Mouse (Mus musculus) midbrain, embryonic 16.5 days (tissue): ENCODE measurements around the gene Gh. TPM values are rescaled to one million over a fixed set of nuclear protein-coding genes. Genes with fewer than 3 reads are reported as not detected.

Experiments
- ATAC-seq: fragments of 200-750 bp; cut with Nextera tagmentation; 2 replicates; pipeline ENCODE4 v1.8.0; 2017; ENCODE audit warnings: moderate TSS enrichment
- H3K27ac ChIP-seq: fragments of 300-500 bp; sonication (generic); 2 replicates; pipeline ENCODE4 v1.5.1; 2014; ENCODE audit warnings: mild to moderate bottlenecking, low read length, mixed read lengths
- H3K27me3 ChIP-seq: fragments of 300-500 bp; sonication (generic); 2 replicates; pipeline ENCODE4 v1.6.1; 2014; ENCODE audit warnings: low read depth, low read length, mixed read lengths; ENCODE audit not compliant: control insufficient read depth, insufficient read depth
- H3K36me3 ChIP-seq: fragments of 300-500 bp; sonication (generic); 2 replicates; pipeline ENCODE4 v1.6.1; 2014; ENCODE audit warnings: mild to moderate bottlenecking, low read length, moderate library complexity, mixed read lengths; ENCODE audit not compliant: control insufficient read depth, insufficient read depth
- H3K4me1 ChIP-seq: fragments of 300-500 bp; sonication (generic); 2 replicates; pipeline ENCODE4 v1.6.1; 2014; ENCODE audit warnings: mild to moderate bottlenecking, low read length, mixed read lengths; ENCODE audit not compliant: control insufficient read depth, insufficient read depth
- H3K4me2 ChIP-seq: fragments of 300-500 bp; sonication (generic); 2 replicates; pipeline ENCODE4 v1.6.1; 2014; ENCODE audit warnings: mild to moderate bottlenecking, low read length, mixed read lengths
- H3K4me3 ChIP-seq: fragments of 300-500 bp; sonication (generic); 2 replicates; pipeline ENCODE4 v1.5.1; 2014; ENCODE audit warnings: low read depth, mild to moderate bottlenecking, low read length, moderate library complexity, mixed read lengths
- H3K9ac ChIP-seq: fragments of 300-500 bp; sonication (generic); 2 replicates; pipeline ENCODE4 v1.6.1; 2014; ENCODE audit warnings: low read depth, low read length, mixed read lengths
- H3K9me3 ChIP-seq: fragments of 300-500 bp; sonication (generic); replicated peaks from 2 replicates; pipeline ENCODE4 v1.6.1; 2014; ENCODE audit warnings: mild to moderate bottlenecking, low read length, mixed read lengths; ENCODE audit not compliant: control insufficient read depth, poor library complexity, severe bottlenecking
- WGBS: fragments of 180-500 bp; shearing (Covaris S2); extraction: QIAGEN DNeasy Blood & Tissue Kit; methylation state at CpG from one replicate; pipeline ENCODE4 v1.1.7; 2014; 5-methylcytosine and 5-hydroxymethylcytosine counted together
- polyA plus RNA-seq: library from polyadenylated mRNA; unstranded; fragments of >200 nt; fragmentation: Nextera tagmentation; extraction: Ambion mirVana; gene quantifications from 2 replicates; pipeline ENCODE4 v1.2.1, GENCODE M21; 2015

The Gh gene
- polyA plus RNA-seq, 1 experiment from 2014 or later = 1.2 TPM

DNA sequence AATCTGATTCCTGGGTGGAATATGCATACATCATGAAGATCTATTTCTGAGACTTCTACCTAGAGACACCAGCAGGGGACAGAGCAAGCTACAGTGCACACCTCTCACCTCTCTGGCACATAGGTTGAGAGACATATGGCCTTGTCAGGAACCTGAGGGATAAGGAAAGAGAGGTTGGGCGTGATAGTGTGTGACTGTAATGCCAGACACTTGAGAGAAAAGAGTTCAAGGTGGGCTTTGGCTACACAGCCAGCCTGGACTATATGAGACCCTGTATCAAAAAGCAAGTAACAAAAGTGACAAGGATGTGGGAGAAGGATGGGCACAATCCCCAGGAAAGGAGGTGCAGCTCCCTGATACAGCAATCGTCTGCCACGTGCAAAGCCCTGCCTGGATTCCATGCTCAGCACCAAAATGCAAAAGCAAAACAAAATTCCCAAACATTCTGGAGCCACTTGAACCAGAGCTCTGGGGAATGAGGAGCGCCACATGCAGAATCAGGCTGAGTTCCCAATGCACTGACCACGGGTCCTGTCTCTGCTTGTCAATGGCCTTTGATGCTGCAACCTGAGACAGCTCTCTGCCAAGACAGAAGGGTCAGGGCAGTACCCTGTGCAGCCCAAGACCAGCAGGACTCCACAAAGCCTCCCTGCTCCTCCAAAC lies 30.4 kb downstream of the Gh start:
- Histone ChIP-seq H3K4me2 (peak overlapping the region; percentile 71), H3K9ac (peak overlapping the region; percentile 80), H3K4me3 (peak overlapping the region; percentile 77), H3K4me1 (peaks cover 25% of the 10 kb centered on the region), H3K9me3 (no peaks in the 10 kb centered on the region), H3K27me3 (no peaks in the 10 kb centered on the region), H3K27ac (peak overlapping the region; percentile 20), H3K36me3 (peaks cover 5% of the 10 kb centered on the region)
- no peak for ATAC-seq
- 54% methylated on average over 5 of the region's 5 CpGs for WGBS

DNA sequence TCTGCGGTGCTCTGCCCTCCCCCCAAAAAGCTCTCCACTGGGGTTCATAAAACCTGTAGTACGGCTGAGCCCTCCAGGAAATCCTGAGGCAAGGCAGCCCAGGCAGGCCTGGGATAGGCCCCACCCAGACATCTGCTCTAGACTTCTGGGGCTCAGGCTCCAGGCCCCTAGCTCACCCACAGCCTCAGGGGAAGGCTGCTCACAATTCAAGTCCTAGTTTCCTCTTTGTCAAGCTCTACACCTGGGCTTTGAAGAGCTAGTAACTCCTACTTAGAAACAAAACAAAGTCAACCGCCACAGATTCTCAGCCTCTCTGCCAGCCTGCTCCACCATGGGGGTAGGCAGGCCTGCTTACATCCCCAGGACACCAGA lies 32.6 kb downstream of the Gh start:
- no peak overlapping the region for H3K27ac ChIP-seq
- H3K27me3 ChIP-seq = no peaks in the 10 kb centered on the region
- no peak overlapping the region for H3K4me2 ChIP-seq
- no peak overlapping the region for H3K9ac ChIP-seq
- H3K4me1 ChIP-seq = peaks cover 22% of the 10 kb centered on the region
- no peaks in the 10 kb centered on the region for H3K9me3 ChIP-seq
- no peak for ATAC-seq
- peaks cover 24% of the 10 kb centered on the region for H3K36me3 ChIP-seq
- H3K4me3 ChIP-seq = no peak overlapping the region
- 47% methylated on average over 3 of the region's 3 CpGs for WGBS

GRCm38 (mm10) chr11:106268326-106269059 lies 33.2 kb downstream of the Gh start:
- H3K27ac ChIP-seq = no peak overlapping the region
- no peaks in the 10 kb centered on the region for H3K9me3 ChIP-seq
- H3K36me3 ChIP-seq = peaks cover 30% of the 10 kb centered on the region
- no peaks in the 10 kb centered on the region for H3K27me3 ChIP-seq
- no peak overlapping the region for H3K4me2 ChIP-seq
- no peak overlapping the region for H3K4me3 ChIP-seq
- peaks cover 22% of the 10 kb centered on the region for H3K4me1 ChIP-seq
- H3K9ac ChIP-seq = peak overlapping the region; percentile 20; the same call in 1 of the 2 replicates
- 74% methylated on average over 8 of the region's 8 CpGs for WGBS
- no peak for ATAC-seq

DNA sequence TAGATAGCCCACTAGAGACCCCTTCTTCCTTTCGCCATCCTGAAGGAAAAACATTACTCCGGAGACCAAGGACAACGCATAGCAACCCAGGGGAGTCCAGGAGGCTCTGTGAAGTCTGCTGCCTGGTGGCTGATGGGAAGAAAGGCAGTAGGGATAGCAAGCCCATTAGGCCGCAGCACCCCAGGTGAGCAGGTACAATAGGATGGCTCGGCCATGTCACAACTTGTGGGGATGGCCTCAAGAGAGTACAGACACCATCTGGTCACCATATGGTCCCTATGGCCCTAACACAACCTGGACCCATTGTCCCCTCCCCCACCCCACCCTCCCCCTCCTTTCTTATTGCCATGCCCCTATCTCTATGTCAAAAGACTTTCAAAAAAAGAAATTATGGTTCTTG lies 33.8 kb downstream of the Gh start:
- Histone ChIP-seq H3K27ac (no peak overlapping the region), H3K4me1 (peaks cover 22% of the 10 kb centered on the region), H3K4me3 (no peak overlapping the region), H3K9me3 (no peaks in the 10 kb centered on the region), H3K27me3 (no peaks in the 10 kb centered on the region), H3K4me2 (no peak overlapping the region), H3K9ac (no peak overlapping the region), H3K36me3 (peaks cover 35% of the 10 kb centered on the region)
- 67% methylated on average over 5 of the region's 5 CpGs for WGBS
- no peak for ATAC-seq

GRCm38 (mm10) chr11:106267311-106267852 lies 34.3 kb downstream of the Gh start:
- no peak overlapping the region for H3K27ac ChIP-seq

GRCm38 (mm10) chr11:106266431-106266830 lies 35.2 kb downstream of the Gh start:
- Histone ChIP-seq H3K9me3 (no peaks in the 10 kb centered on the region), H3K4me2 (no peak overlapping the region), H3K27ac (no peak overlapping the region), H3K9ac (no peak overlapping the region), H3K27me3 (no peaks in the 10 kb centered on the region), H3K36me3 (peaks cover 49% of the 10 kb centered on the region), H3K4me1 (peaks cover 16% of the 10 kb centered on the region), H3K4me3 (no peak overlapping the region)
- WGBS = 93% methylated on average over 10 of the region's 10 CpGs
- no peak for ATAC-seq

More at GRCm38 (mm10) chr11:106267311-106267852, 34.3 kb downstream of the Gh start:
- Histone ChIP-seq H3K4me2 (no peak overlapping the region), H3K4me1 (peaks cover 22% of the 10 kb centered on the region), H3K9ac (no peak overlapping the region), H3K27me3 (no peaks in the 10 kb centered on the region), H3K9me3 (no peaks in the 10 kb centered on the region), H3K4me3 (no peak overlapping the region), H3K36me3 (peaks cover 40% of the 10 kb centered on the region)
- no peak for ATAC-seq
- 81% methylated on average over 15 of the region's 15 CpGs for WGBS

DNA sequence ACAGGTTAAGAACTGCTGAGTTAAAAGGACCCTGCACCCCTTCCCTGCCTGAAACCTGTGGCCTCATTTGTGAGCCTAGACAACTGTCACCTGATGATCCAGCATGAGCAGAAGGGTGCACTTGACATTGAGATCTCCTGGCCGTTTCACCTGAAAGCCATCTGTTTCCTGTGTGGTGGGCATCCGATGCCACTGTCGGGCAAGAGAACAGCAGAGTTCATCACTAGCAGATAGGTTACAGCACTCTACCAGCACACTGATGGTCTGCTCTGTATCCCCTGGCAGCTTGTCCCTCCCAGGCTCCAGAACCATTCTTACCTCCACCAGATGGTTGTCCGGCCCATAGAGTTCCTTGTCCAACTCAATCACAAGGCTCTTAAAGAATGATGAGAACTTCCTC lies 36.1 kb downstream of the Gh start:
- 96% methylated on average over 4 of the region's 4 CpGs for WGBS

DNA sequence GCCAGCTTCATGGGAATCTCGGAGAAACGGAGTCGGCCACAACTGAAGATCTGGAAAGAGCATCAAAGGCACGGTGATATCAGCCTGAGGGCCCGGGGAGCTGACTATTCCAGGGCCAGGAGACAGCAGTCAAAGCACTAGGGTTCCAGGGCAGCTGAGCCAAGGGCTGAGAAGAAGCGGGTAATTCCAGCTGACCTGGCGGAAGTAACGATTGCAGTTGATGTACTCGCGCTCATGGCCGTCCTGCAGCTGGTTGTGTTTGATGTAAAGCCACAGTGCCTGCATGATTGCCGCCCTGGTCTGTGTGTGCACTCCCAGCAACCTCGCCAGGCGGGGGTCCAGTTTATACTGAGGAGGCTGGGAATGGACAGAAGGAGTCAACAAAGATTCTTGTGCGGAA lies 36.7 kb downstream of the Gh start:
- H3K36me3 ChIP-seq = peaks cover 58% of the 10 kb centered on the region

More for the DNA sequence above, 36.1 kb downstream of the Gh start:
- Histone ChIP-seq H3K4me1 (peaks cover 11% of the 10 kb centered on the region), H3K4me3 (no peak overlapping the region), H3K27me3 (no peaks in the 10 kb centered on the region), H3K27ac (no peak overlapping the region), H3K9me3 (no peaks in the 10 kb centered on the region), H3K9ac (no peak overlapping the region), H3K36me3 (peaks cover 58% of the 10 kb centered on the region), H3K4me2 (no peak overlapping the region)
- no peak for ATAC-seq

DNA sequence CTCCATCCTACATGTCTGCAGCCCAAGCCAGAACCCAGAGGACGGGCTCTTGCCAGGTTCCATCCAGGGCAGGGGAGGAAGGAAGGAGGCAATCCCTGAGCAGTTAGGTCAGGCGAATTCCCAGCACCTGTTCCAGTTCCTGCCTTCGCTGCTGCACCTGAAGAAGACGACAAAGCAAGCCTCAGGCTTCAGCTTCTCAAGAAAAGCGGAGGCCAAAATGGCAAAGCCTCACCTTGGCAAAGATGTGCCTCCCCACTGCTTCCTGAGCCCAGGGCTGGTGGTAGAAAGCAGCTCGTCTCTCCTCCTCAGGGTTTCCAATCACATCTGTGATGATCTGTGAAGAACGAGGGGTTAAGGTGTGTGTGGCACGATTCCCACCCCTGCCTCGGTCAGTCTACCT lies 37.7 kb downstream of the Gh start:
- 0 out of 2 replicates have a peak, but pooled peaks cover 8% of the 10 kb centered on the region for H3K4me1 ChIP-seq
- no peak overlapping the region for H3K27ac ChIP-seq
- no peaks in the 10 kb centered on the region for H3K9me3 ChIP-seq
- no peaks in the 10 kb centered on the region for H3K27me3 ChIP-seq
- H3K9ac ChIP-seq = no peak overlapping the region
- H3K4me3 ChIP-seq = no peak overlapping the region
- WGBS = 97% methylated on average over 9 of the region's 9 CpGs
- peaks cover 60% of the 10 kb centered on the region for H3K36me3 ChIP-seq
- H3K4me2 ChIP-seq = no peak overlapping the region
- ATAC-seq = no peak

More for the DNA sequence above, 36.7 kb downstream of the Gh start:
- no peak overlapping the region for H3K9ac ChIP-seq
- H3K4me1 ChIP-seq = peaks cover 11% of the 10 kb centered on the region
- no peak overlapping the region for H3K4me3 ChIP-seq
- WGBS = 88% methylated on average over 15 of the region's 15 CpGs
- no peak overlapping the region for H3K4me2 ChIP-seq
- no peaks in the 10 kb centered on the region for H3K9me3 ChIP-seq
- no peak overlapping the region for H3K27ac ChIP-seq
- H3K27me3 ChIP-seq = no peaks in the 10 kb centered on the region
- ATAC-seq = no peak
